Mouse (Mus musculus) heart, embryonic 15.5 days (tissue): ENCODE results near the gene Tmtc2. TPM values are rescaled to one million over a fixed set of nuclear protein-coding genes. Genes with fewer than 3 reads are reported as not detected.

Experiments used
- ATAC-seq: fragments of 200-750 bp; cut with Nextera tagmentation; replicated peaks from 2 replicates; pipeline ENCODE4 v1.8.0; 2017; ENCODE audit warnings: low read depth, moderate TSS enrichment; ENCODE audit not compliant: insufficient number of reproducible peaks, insufficient read depth, low FRiP score
- H3K27ac ChIP-seq: fragments of 300-500 bp; sonication (generic); 2 replicates; pipeline ENCODE4 v1.5.1; 2015; ENCODE audit warnings: mild to moderate bottlenecking, inconsistent platforms
- H3K27me3 ChIP-seq: fragments of 300-500 bp; sonication (generic); 2 replicates; pipeline ENCODE4 v1.6.1; 2015; ENCODE audit warnings: inconsistent platforms
- H3K36me3 ChIP-seq: fragments of 300-500 bp; sonication (generic); 2 replicates; pipeline ENCODE4 v1.6.1; 2015; ENCODE audit warnings: mild to moderate bottlenecking, inconsistent platforms
- H3K4me1 ChIP-seq: fragments of 300-500 bp; sonication (generic); replicated peaks from 2 replicates; pipeline ENCODE4 v1.6.1; 2015; ENCODE audit warnings: inconsistent platforms
- H3K4me2 ChIP-seq: fragments of 300-500 bp; sonication (generic); 2 replicates; pipeline ENCODE4 v1.6.1; 2015; ENCODE audit warnings: inconsistent platforms, mild to moderate bottlenecking, moderate library complexity
- H3K4me3 ChIP-seq: fragments of 300-500 bp; sonication (generic); 2 replicates; pipeline ENCODE4 v1.5.1; 2015; ENCODE audit warnings: mild to moderate bottlenecking, inconsistent platforms
- H3K9ac ChIP-seq: fragments of 300-500 bp; sonication (generic); 2 replicates; pipeline ENCODE4 v1.6.1; 2015; ENCODE audit warnings: mild to moderate bottlenecking, inconsistent platforms
- H3K9me3 ChIP-seq: fragments of 300-500 bp; sonication (generic); replicated peaks from 2 replicates; pipeline ENCODE4 v1.6.1; 2016; ENCODE audit warnings: inconsistent platforms
- WGBS: fragments of 180-500 bp; shearing (Covaris S2); methylation state at CpG from one replicate; pipeline ENCODE4 v1.1.7; 2015; ENCODE audit warnings: mixed read lengths; 5-methylcytosine and 5-hydroxymethylcytosine counted together
- polyA plus RNA-seq: library from polyadenylated mRNA; unstranded; fragments of >200 nt; fragmentation: Nextera tagmentation; extraction: Ambion mirVana; gene quantifications from 2 replicates; pipeline ENCODE4 v1.2.1, GENCODE M21; 2015

Tmtc2 gene
- polyA plus RNA-seq, 1 experiment from 2014 or later: 3.3 TPM

DNA sequence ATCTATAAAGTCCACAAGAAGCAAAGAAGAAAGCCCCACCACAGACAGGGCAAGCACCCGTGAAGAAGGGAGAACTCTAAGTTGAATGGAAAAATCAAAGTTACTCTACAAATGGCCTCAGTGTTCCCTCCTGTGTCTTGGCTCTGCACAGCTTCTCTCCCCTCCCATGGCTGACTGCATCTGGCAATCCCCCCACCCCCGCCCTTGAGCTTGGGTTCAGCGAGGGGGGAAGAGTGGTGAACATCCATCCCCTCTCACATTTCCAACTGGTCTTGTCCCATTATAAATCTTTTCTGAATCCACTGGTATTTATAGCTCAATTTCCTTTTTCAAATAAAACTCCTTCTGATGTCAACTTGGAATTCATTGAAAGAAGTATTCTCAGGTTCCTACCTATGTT, 129.9 kb downstream of the Tmtc2 start:
- Histone ChIP-seq H3K9ac (no peak overlapping the region), H3K36me3 (no peaks in the 10 kb centered on the region), H3K4me2 (no peak overlapping the region), H3K9me3 (no peaks in the 10 kb centered on the region), H3K4me3 (no peak overlapping the region), H3K27me3 (no peaks in the 10 kb centered on the region), H3K4me1 (no peaks in the 10 kb centered on the region), H3K27ac (no peak overlapping the region)
- ATAC-seq: no peak
- 90% methylated on average over 3 of the region's 3 CpGs for WGBS

DNA sequence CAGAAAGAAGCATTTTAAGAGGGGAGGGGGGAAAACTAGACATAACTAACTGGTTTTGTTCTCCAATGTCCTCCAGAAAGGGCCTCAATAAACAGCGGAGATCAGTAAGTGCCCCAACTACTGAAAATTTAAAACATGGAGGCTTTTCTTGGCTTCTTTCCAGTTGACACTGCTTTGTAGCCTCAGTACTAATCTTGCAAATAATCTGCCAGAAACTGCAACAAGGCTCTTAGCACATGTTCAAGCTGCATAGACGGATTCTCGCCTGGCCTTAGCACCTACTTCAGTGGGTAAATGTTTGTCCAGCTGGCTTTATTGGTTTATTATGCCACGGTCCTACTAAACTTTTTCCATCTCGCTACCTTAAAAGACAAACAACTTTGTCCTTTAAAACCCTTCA, 139.4 kb downstream of the Tmtc2 start:
- 79% methylated on average over 5 of the region's 5 CpGs for WGBS
- H3K9me3 ChIP-seq: no peaks in the 10 kb centered on the region

DNA sequence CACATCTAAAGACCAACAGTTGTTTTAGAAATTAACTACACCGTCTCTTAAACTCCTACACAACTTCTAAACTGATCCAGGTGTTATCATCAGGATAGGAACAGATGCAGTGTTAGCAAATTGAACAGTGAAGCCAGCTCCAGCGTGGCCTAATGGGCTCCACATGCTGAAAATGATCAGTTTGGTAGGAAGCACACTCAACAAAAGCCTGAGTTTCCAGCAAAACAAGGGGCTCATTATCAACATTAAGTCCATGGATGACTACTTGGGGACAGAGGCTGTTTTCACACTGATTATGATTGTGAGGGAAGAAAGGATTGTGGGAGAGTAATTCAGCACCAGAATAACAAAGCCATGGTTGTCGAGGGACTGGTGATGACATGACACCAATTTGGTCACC, 143.4 kb downstream of the Tmtc2 start:
- H3K4me2 ChIP-seq: no peak overlapping the region
- no peaks in the 10 kb centered on the region; the same call in 1 of the 2 replicates for H3K4me1 ChIP-seq
- ATAC-seq: no peak
- no peaks in the 10 kb centered on the region for H3K9me3 ChIP-seq
- H3K9ac ChIP-seq: no peak overlapping the region
- no peaks in the 10 kb centered on the region for H3K27me3 ChIP-seq
- WGBS: 65% methylated on average over 3 of the region's 3 CpGs
- no peaks in the 10 kb centered on the region for H3K36me3 ChIP-seq
- H3K4me3 ChIP-seq: no peak overlapping the region
- H3K27ac ChIP-seq: no peak overlapping the region

More for the DNA sequence above, 139.4 kb downstream of the Tmtc2 start:
- Histone ChIP-seq H3K9ac (no peak overlapping the region), H3K27me3 (no peaks in the 10 kb centered on the region), H3K4me1 (no peaks in the 10 kb centered on the region; the same call in 1 of the 2 replicates), H3K27ac (no peak overlapping the region), H3K4me2 (no peak overlapping the region), H3K4me3 (no peak overlapping the region), H3K36me3 (no peaks in the 10 kb centered on the region)
- ATAC-seq: no peak

DNA sequence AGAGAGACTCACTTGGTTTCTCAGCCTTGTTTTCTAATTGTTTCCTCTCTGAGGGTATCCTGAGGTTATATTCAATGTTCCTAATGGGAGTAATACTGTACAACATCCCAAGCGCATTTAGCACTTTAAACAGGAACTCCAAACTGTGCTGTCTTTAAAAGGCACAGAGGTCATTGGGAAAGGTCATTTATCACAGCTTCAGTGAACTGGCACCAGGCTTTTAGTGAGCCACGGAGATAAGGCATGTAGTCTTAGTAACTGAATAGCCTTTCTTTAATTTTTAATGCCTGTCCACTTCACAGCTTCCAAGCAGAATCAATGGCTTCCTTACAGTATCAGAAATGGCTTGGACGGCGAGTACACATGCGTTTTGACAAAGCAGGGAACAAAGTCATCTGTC, 144.0 kb downstream of the Tmtc2 start:
- H3K9me3 ChIP-seq: no peaks in the 10 kb centered on the region
- no peaks in the 10 kb centered on the region for H3K27me3 ChIP-seq
- H3K36me3 ChIP-seq: no peaks in the 10 kb centered on the region
- no peak overlapping the region for H3K9ac ChIP-seq
- H3K4me1 ChIP-seq: no peaks in the 10 kb centered on the region; the same call in 1 of the 2 replicates
- no peak overlapping the region for H3K4me2 ChIP-seq
- no peak for ATAC-seq
- no peak overlapping the region for H3K4me3 ChIP-seq
- no peak overlapping the region for H3K27ac ChIP-seq
- WGBS: 40% methylated on average over 5 of the region's 5 CpGs

GRCm38 (mm10) chr10:105428080-105428479, 146.2 kb downstream of the Tmtc2 start:
- no peaks in the 10 kb centered on the region for H3K36me3 ChIP-seq
- H3K4me3 ChIP-seq: no peak overlapping the region
- H3K4me2 ChIP-seq: no peak overlapping the region
- H3K4me1 ChIP-seq: no peaks in the 10 kb centered on the region; the same call in 1 of the 2 replicates
- WGBS: 74% methylated on average over 5 of the region's 5 CpGs
- no peak overlapping the region for H3K9ac ChIP-seq
- H3K9me3 ChIP-seq: no peaks in the 10 kb centered on the region
- H3K27ac ChIP-seq: no peak overlapping the region
- H3K27me3 ChIP-seq: no peaks in the 10 kb centered on the region
- ATAC-seq: no peak

DNA sequence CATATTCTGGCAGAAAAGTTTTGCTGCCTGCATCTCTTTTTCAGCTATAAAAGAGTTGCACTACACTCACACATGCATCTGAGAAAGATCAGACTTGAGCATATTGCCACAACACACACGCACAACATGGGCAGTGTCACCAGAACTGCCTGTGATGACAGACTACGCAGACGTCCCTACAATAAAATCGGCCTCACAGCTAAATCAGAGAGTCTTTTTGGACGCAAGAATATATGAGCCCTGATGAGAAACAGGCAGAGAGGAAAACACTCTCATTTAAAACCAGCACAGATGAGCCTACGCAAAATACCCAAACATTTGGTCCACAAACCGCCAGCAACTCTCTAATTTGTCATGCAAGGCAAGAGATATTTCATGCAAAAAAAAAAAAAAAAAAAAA, 146.6 kb downstream of the Tmtc2 start:
- no peaks in the 10 kb centered on the region; the same call in 1 of the 2 replicates for H3K4me1 ChIP-seq
- no peak for ATAC-seq
- H3K36me3 ChIP-seq: no peaks in the 10 kb centered on the region
- no peaks in the 10 kb centered on the region for H3K27me3 ChIP-seq
- no peak overlapping the region for H3K9ac ChIP-seq
- H3K9me3 ChIP-seq: no peaks in the 10 kb centered on the region
- H3K4me2 ChIP-seq: no peak overlapping the region
- H3K4me3 ChIP-seq: no peak overlapping the region
- H3K27ac ChIP-seq: no peak overlapping the region
- 77% methylated on average over 7 of the region's 7 CpGs for WGBS

DNA sequence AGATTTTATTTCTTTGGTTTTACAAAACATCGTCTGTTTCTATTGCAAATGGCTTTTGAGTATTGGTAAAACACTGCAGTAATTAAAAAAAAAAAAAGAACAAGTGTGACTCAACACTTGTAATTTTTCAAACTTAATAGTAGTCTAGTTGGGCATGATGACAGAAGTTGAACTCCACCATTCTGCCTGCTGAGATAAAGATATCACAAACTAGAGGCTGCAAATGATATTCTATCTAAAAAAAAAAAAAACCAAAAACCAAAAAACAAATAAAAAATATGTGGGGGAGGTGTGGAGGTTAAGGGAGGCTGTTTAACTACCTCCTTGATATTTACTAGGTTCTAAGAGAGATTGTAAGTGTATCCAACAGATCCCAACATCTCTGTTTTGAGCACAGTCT, 149.2 kb downstream of the Tmtc2 start:
- Histone ChIP-seq H3K4me2 (no peak overlapping the region), H3K4me3 (no peak overlapping the region), H3K27me3 (no peaks in the 10 kb centered on the region), H3K9ac (no peak overlapping the region), H3K27ac (no peak overlapping the region), H3K9me3 (no peaks in the 10 kb centered on the region), H3K4me1 (no peaks in the 10 kb centered on the region), H3K36me3 (no peaks in the 10 kb centered on the region)
- ATAC-seq: no peak
- 76% methylated on average over 1 of the region's 1 CpGs for WGBS

DNA sequence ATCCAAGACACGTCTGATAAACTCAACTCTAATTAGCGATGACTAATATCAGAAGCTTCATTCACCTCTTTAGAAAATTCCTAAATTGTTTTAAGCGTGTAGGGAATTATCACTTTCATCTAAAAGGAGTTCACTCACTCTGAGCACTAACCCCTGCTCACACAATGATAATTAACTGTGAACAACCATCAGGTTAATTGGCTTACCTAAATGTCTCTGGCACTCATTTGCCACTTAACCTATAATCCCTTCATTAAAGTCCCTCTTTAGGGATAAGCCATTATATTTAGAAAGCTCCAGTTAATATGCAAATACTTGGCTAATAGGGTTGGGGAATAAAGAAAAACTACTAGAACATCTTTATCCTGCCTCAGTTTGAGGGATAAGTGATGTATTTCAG, 151.1 kb downstream of the Tmtc2 start:
- Histone ChIP-seq H3K4me3 (no peak overlapping the region), H3K9ac (no peak overlapping the region), H3K27ac (no peak overlapping the region), H3K27me3 (no peaks in the 10 kb centered on the region), H3K4me2 (no peak overlapping the region), H3K36me3 (no peaks in the 10 kb centered on the region), H3K4me1 (no peaks in the 10 kb centered on the region), H3K9me3 (no peaks in the 10 kb centered on the region)
- no peak for ATAC-seq
- WGBS: 83% methylated on average over 3 of the region's 3 CpGs

GRCm38 (mm10) chr10:105417845-105418383, 156.3 kb downstream of the Tmtc2 start:
- Histone ChIP-seq H3K4me3 (no peak overlapping the region), H3K27ac (no peak overlapping the region), H3K4me2 (peak overlapping the region; percentile 0; the same call in 1 of the 2 replicates), H3K9ac (no peak overlapping the region), H3K9me3 (no peaks in the 10 kb centered on the region), H3K36me3 (no peaks in the 10 kb centered on the region), H3K27me3 (no peaks in the 10 kb centered on the region), H3K4me1 (no peaks in the 10 kb centered on the region)
- no peak for ATAC-seq
- 60% methylated on average over 15 of the region's 15 CpGs for WGBS

GRCm38 (mm10) chr10:105416601-105417000, 157.7 kb downstream of the Tmtc2 start:
- ATAC-seq: no peak

GRCm38 (mm10) chr10:105405856-105406527, 168.3 kb downstream of the Tmtc2 start:
- no peak overlapping the region for H3K27ac ChIP-seq
- no peaks in the 10 kb centered on the region for H3K36me3 ChIP-seq
- no peak overlapping the region for H3K4me2 ChIP-seq
- 82% methylated on average over 4 of the region's 4 CpGs for WGBS
- H3K9me3 ChIP-seq: no peaks in the 10 kb centered on the region
- H3K4me3 ChIP-seq: no peak overlapping the region
- H3K4me1 ChIP-seq: 0 out of 2 replicates have a peak, but pooled peaks cover 3% of the 10 kb centered on the region
- no peak overlapping the region for H3K9ac ChIP-seq
- no peak for ATAC-seq
- no peaks in the 10 kb centered on the region for H3K27me3 ChIP-seq

More at GRCm38 (mm10) chr10:105416601-105417000, 157.7 kb downstream of the Tmtc2 start:
- H3K9me3 ChIP-seq: no peaks in the 10 kb centered on the region
- H3K4me1 ChIP-seq: no peaks in the 10 kb centered on the region
- H3K27me3 ChIP-seq: no peaks in the 10 kb centered on the region
- no peak overlapping the region for H3K4me2 ChIP-seq
- no peak overlapping the region for H3K27ac ChIP-seq
- H3K9ac ChIP-seq: no peak overlapping the region
- WGBS: 83% methylated on average over 4 of the region's 4 CpGs
- H3K4me3 ChIP-seq: no peak overlapping the region
- no peaks in the 10 kb centered on the region for H3K36me3 ChIP-seq

GRCm38 (mm10) chr10:105403931-105404330, 170.3 kb downstream of the Tmtc2 start:
- H3K27me3 ChIP-seq: no peaks in the 10 kb centered on the region
- no peak overlapping the region for H3K27ac ChIP-seq
- no peak overlapping the region for H3K9ac ChIP-seq
- ATAC-seq: no peak
- WGBS: 69% methylated on average over 3 of the region's 3 CpGs
- no peak overlapping the region for H3K4me2 ChIP-seq
- H3K36me3 ChIP-seq: no peaks in the 10 kb centered on the region
- H3K4me1 ChIP-seq: no peaks in the 10 kb centered on the region
- H3K9me3 ChIP-seq: no peaks in the 10 kb centered on the region
- no peak overlapping the region for H3K4me3 ChIP-seq
